Mouse (Mus musculus): Measurements from ENCODE around the gene Klhl36. TPM values are rescaled to one million over a fixed set of nuclear protein-coding genes. Genes with fewer than 3 reads are reported as not detected.

The Klhl36 gene
- polyA plus RNA-seq, 1 experiment from 2014 or later: 11.8 TPM

DNA sequence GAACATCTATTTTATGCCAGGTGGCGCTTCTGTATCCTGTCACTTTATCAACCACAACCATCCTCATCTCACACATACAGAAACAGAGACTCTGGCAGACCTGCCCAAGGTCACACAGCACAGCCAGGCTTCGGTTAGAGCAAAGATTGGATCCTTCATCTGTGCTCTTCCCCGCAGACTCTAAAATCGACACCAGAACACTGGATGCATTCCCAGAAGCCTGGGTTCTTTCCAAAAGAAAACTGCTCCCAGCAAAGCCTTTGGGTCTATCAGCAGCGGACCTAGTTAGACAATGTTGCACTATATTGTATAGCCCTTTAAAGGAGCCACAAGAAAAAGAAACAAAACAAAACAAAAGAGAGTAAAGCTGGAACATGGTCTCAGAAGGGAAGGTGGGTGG, 26.8 kb upstream of the Klhl36 start:
- Histone ChIP-seq H3K36me3 (ENCODE audit: insufficient read depth) (0 out of 2 replicates have a peak, but pooled peaks cover 3% of the 10 kb centered on the region), H3K27ac (ENCODE audit: low read depth) (no peak overlapping the region), H3K9ac (no peak overlapping the region), H3K4me3 (ENCODE audit: low read depth, low read length) (no peak overlapping the region), H3K9me3 (ENCODE audit: low read depth, low read length) (no peaks in the 10 kb centered on the region), H3K4me1 (ENCODE audit: insufficient read depth) (peaks cover 51% of the 10 kb centered on the region), H3K27me3 (ENCODE audit: insufficient read depth, low read length) (no peaks in the 10 kb centered on the region), H3K4me2 (no peak overlapping the region)
- no peak for DNase-seq
- WGBS: 83% methylated on average over 5 of the region's 5 CpGs
- no peak for ATAC-seq (ENCODE audit: insufficient read depth)
- no peak for TF ChIP-seq CTCF (IDR thresholded peaks at IDR 0.05; ENCODE audit: low read depth)

DNA sequence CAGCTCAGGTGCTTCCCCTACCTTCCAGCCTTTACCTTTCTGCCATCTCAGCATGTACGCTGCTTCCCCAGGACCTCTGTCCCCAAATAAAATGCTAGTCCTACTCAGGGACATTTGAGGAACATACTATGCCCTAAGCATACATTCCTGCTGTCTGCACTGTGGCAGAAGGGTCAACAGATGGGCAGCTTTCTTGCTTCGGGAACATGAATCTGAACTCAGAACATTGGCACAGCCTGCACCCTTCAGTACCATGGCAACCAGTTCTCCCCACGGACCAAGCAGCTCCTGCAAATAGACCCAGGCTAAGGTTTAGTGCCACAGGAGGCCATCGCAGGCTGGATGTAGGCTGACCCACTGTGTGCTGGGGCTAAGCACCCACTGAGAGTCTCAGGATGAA, 25.2 kb upstream of the Klhl36 start:
- Histone ChIP-seq H3K9ac (no peak overlapping the region), H3K4me2 (no peak overlapping the region), H3K4me1 (ENCODE audit: insufficient read depth) (peaks cover 38% of the 10 kb centered on the region), H3K9me3 (ENCODE audit: low read depth, low read length) (no peaks in the 10 kb centered on the region), H3K36me3 (ENCODE audit: insufficient read depth) (0 out of 2 replicates have a peak, but pooled peaks cover 3% of the 10 kb centered on the region), H3K27me3 (ENCODE audit: insufficient read depth, low read length) (no peaks in the 10 kb centered on the region), H3K4me3 (ENCODE audit: low read depth, low read length) (no peak overlapping the region), H3K27ac (ENCODE audit: low read depth) (no peak overlapping the region)
- 84% methylated on average over 4 of the region's 4 CpGs for WGBS
- no peak for TF ChIP-seq CTCF (IDR thresholded peaks at IDR 0.05; ENCODE audit: low read depth)
- no peak for ATAC-seq (ENCODE audit: insufficient read depth)
- DNase-seq: no peak

DNA sequence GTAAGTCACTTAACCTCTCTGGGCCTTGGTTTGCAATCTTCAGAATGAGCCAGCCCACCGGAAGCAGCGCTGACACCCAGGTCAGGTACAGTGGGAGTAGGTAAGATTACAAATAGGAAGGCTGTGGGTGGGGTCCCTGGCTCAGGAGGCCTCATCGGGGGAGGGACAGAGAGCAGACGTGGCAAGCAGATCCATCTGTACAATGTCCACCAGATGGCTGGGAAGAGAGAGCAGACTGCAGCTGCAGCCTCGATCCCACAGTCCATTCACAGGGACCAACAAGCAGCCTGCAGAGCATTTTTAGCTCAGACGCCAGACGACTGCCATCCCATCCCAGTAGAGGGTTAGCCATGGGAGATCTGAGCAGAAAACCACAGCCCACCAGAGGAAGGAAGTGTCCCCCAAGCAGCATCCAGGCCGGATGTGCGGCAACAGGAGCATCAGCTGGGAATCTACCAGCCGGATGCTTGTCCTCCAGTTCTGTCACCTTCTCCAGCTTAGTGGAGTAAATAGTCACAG, 24.5 kb upstream of the Klhl36 start:
- DNase-seq (peak; percentile 62), ATAC-seq (ENCODE audit: insufficient read depth) (no peak)
- H3K4me1 ChIP-seq (ENCODE audit: insufficient read depth): peaks cover 30% of the 10 kb centered on the region
- H3K4me3 ChIP-seq (ENCODE audit: low read depth, low read length): peak overlapping the region; percentile 8
- peak; percentile 19; the same call in 1 of the 2 replicates for TF ChIP-seq CTCF (IDR thresholded peaks at IDR 0.05; ENCODE audit: low read depth)
- H3K4me2 ChIP-seq: peak overlapping the region; percentile 98
- no peaks in the 10 kb centered on the region for H3K9me3 ChIP-seq (ENCODE audit: low read depth, low read length)
- 0 out of 2 replicates have a peak, but pooled peaks cover 3% of the 10 kb centered on the region for H3K36me3 ChIP-seq (ENCODE audit: insufficient read depth)
- no peaks in the 10 kb centered on the region for H3K27me3 ChIP-seq (ENCODE audit: insufficient read depth, low read length)
- H3K27ac ChIP-seq (ENCODE audit: low read depth): peak overlapping the region; percentile 66; the same call in 1 of the 2 replicates
- H3K9ac ChIP-seq: peak overlapping the region; percentile 44
- 34% methylated on average over 10 of the region's 10 CpGs for WGBS

DNA sequence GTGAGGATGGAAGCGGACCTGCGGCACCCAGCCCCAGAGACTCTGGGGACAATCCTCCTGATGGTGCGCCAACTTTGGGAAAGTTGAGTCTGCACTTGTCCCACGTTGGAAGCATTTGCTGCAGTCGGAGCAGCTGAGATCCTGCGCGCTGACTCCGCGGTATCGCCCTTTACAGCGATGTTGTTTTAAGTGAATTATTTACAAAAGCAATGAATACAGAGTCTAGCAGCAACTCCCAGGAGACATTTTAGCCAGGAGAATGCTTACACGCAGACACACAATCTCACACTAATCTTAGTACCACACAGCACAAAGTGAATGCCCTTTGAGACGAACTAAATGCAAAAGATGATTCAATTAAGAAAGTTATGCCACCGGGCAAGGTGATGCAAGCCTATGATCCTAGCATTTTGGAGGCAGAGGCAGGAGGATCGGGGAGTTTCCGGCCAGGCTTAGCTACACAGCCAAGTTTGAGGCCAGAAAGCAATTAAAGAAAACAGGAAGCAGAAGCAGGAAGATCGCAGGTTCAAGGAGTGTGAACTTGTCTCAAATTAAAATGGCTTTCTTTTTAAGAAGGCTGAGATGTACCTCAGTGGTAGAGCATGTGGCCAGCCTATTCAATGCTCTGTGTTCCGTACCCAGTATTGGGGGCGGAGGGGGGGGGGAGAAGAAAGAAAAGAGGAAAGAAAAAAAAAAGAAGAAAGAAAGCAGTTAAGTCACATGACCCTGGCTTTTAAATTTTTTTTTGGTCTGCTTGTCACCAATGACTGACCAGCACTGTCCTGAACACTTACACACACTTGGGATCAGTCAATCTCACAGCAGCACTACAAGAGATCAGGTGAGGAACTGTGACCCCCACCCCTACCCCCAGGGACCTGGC, 23.7 kb upstream of the Klhl36 start:
- Histone ChIP-seq H3K27me3 (ENCODE audit: insufficient read depth, low read length) (no peaks in the 10 kb centered on the region), H3K4me3 (ENCODE audit: low read depth, low read length) (peak overlapping the region; percentile 69), H3K36me3 (ENCODE audit: insufficient read depth) (0 out of 2 replicates have a peak, but pooled peaks cover 3% of the 10 kb centered on the region), H3K4me1 (ENCODE audit: insufficient read depth) (peaks cover 24% of the 10 kb centered on the region), H3K9ac (peak overlapping the region; percentile 75), H3K27ac (ENCODE audit: low read depth) (peak overlapping the region; percentile 66; the same call in 1 of the 2 replicates), H3K4me2 (peak overlapping the region; percentile 98), H3K9me3 (ENCODE audit: low read depth, low read length) (no peaks in the 10 kb centered on the region)
- 61% methylated on average over 19 of the region's 19 CpGs for WGBS
- no peak for TF ChIP-seq CTCF (IDR thresholded peaks at IDR 0.05; ENCODE audit: low read depth)
- ATAC-seq (ENCODE audit: insufficient read depth): no peak
- peak; percentile 35 for DNase-seq

DNA sequence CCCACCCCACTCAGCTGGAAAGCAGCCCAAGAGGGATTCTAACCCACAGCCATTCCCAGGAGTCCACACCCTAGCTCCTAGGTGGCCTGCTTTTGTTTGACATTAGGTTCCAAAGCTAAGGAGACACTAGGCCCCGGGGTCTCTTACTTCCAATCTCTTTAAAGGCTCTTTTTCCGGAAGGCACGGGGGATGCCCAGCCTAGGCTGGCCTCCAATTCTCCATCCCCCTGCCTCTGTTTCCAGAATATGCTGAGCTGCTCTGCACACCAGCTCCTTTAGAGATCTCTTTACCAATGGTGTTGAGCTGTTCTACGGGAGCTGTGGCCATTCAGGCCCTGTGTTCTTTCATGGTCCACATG, 23.1 kb upstream of the Klhl36 start:
- H3K27ac ChIP-seq (ENCODE audit: low read depth): peak overlapping the region; percentile 33; the same call in 1 of the 2 replicates
- peak overlapping the region; percentile 98 for H3K4me2 ChIP-seq
- peak overlapping the region; percentile 75 for H3K9ac ChIP-seq
- DNase-seq: no peak
- H3K27me3 ChIP-seq (ENCODE audit: insufficient read depth, low read length): no peaks in the 10 kb centered on the region
- H3K9me3 ChIP-seq (ENCODE audit: low read depth, low read length): no peaks in the 10 kb centered on the region
- WGBS: 71% methylated on average over 4 of the region's 4 CpGs
- H3K4me3 ChIP-seq (ENCODE audit: low read depth, low read length): peak overlapping the region; percentile 69
- H3K4me1 ChIP-seq (ENCODE audit: insufficient read depth): peaks cover 20% of the 10 kb centered on the region
- H3K36me3 ChIP-seq (ENCODE audit: insufficient read depth): 0 out of 2 replicates have a peak, but pooled peaks cover 3% of the 10 kb centered on the region
- TF ChIP-seq CTCF (IDR thresholded peaks at IDR 0.05; ENCODE audit: low read depth): no peak
- ATAC-seq (ENCODE audit: insufficient read depth): no peak

DNA sequence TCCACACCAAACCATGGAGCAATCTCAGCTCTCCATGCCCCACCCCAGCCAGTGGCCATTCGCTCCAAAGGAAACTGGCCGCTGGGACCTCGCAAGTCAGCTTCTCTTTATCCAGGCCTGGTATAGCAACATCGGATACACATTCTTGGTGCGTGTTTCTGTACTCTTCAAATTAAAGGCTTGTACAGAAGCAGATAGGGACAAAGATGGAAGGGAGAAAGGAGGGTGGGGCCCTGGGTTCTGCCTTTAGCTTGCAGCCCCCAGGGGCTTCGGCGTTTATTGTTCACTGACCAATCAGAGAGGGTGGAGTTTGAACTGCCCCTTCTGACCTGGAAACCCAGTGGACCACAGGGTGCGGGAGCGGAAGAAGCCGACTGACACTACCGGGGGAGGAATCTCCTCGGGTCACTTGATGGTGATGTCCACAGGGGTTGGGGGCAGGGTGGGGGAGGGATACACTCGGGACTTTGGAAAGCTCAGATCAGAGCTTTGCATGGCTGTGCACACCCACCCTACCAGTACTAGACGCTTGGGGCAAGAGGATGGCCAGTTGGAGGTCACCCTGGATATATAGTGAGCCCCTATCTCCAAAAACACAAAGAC, 22.5 kb upstream of the Klhl36 start:
- Histone ChIP-seq H3K9me3 (ENCODE audit: low read depth, low read length) (no peaks in the 10 kb centered on the region), H3K9ac (peak overlapping the region; percentile 75), H3K4me2 (peak overlapping the region; percentile 98), H3K27ac (ENCODE audit: low read depth) (peak overlapping the region; percentile 33; the same call in 1 of the 2 replicates), H3K4me3 (ENCODE audit: low read depth, low read length) (peak overlapping the region; percentile 69), H3K27me3 (ENCODE audit: insufficient read depth, low read length) (no peaks in the 10 kb centered on the region), H3K36me3 (ENCODE audit: insufficient read depth) (0 out of 2 replicates have a peak, but pooled peaks cover 3% of the 10 kb centered on the region), H3K4me1 (ENCODE audit: insufficient read depth) (peaks cover 20% of the 10 kb centered on the region)
- DNase-seq: peak; percentile 38
- 17% methylated on average over 14 of the region's 14 CpGs for WGBS
- no peak for TF ChIP-seq CTCF (IDR thresholded peaks at IDR 0.05; ENCODE audit: low read depth)
- ATAC-seq (ENCODE audit: insufficient read depth): peak; percentile 15; the same call in 1 of the 2 replicates
